1 mouse cellular context compared by ENCODE assay signal in genomic region chr12:111427438-111428113, GRCm38 (mm10).
TF ChIP-seq lines count a peak whose summit lies in the region.

No protein-coding gene starts in this region.

TF ChIP-seq in CH12.LX, 34 proteins besides CTCF, POLR2A, EP300 and RAD21:
- TF ChIP-seq JUN (IDR thresholded peaks at IDR 0.05; ENCODE audit: insufficient read depth, low read depth, low read length) (no peak), ZNF384 (IDR thresholded peaks at IDR 0.05; ENCODE audit: low read depth, low read length) (no peak), CHD2 (IDR thresholded peaks at IDR 0.05; ENCODE audit: low read length) (peak; percentile 16; the same call in 1 of the 2 replicates)
TF ChIP-seq in CH12.LX: peak in this region for 1.
